Mouse (Mus musculus) kidney, embryonic 15.5 days (tissue): ENCODE measurements around the gene Cnbd2. TPM values are rescaled to one million over a fixed set of nuclear protein-coding genes. Genes with fewer than 3 reads are reported as not detected.

Experiments
- ATAC-seq: fragments of 200-750 bp; cut with Nextera tagmentation; replicated peaks from 2 replicates; pipeline ENCODE4 v1.8.0; 2017; ENCODE audit warnings: moderate TSS enrichment; ENCODE audit not compliant: low FRiP score
- H3K27ac ChIP-seq: fragments of 300-500 bp; sonication (generic); 2 replicates; pipeline ENCODE4 v1.5.1; 2015; ENCODE audit warnings: mild to moderate bottlenecking, inconsistent platforms
- H3K27me3 ChIP-seq: fragments of 300-500 bp; sonication (generic); 2 replicates; pipeline ENCODE4 v1.6.1; 2015; ENCODE audit warnings: inconsistent platforms
- H3K36me3 ChIP-seq: fragments of 300-500 bp; sonication (generic); 2 replicates; pipeline ENCODE4 v1.6.1; 2015; ENCODE audit warnings: inconsistent platforms
- H3K4me1 ChIP-seq: fragments of 300-500 bp; sonication (generic); 2 replicates; pipeline ENCODE4 v1.6.1; 2015; ENCODE audit warnings: inconsistent platforms
- H3K4me2 ChIP-seq: fragments of 300-500 bp; sonication (generic); 2 replicates; pipeline ENCODE4 v1.6.1; 2015; ENCODE audit warnings: moderate library complexity, mild to moderate bottlenecking, inconsistent platforms
- H3K4me3 ChIP-seq: fragments of 300-500 bp; sonication (generic); replicated peaks from 2 replicates; pipeline ENCODE4 v1.5.1; 2015; ENCODE audit warnings: mild to moderate bottlenecking, inconsistent platforms
- H3K9ac ChIP-seq: fragments of 300-500 bp; sonication (generic); 2 replicates; pipeline ENCODE4 v1.6.1; 2015; ENCODE audit warnings: mild to moderate bottlenecking, inconsistent platforms
- H3K9me3 ChIP-seq: fragments of 300-500 bp; sonication (generic); replicated peaks from 2 replicates; pipeline ENCODE4 v1.6.1; 2016; ENCODE audit warnings: inconsistent platforms
- WGBS: fragments of 180-500 bp; shearing (Covaris S2); methylation state at CpG from one replicate; pipeline ENCODE4 v1.1.7; 2015; ENCODE audit warnings: mixed read lengths; 5-methylcytosine and 5-hydroxymethylcytosine counted together
- polyA plus RNA-seq: library from polyadenylated mRNA; unstranded; fragments of >200 nt; fragmentation: Nextera tagmentation; extraction: Ambion mirVana; gene quantifications from 2 replicates; pipeline ENCODE4 v1.2.1, GENCODE M21; 2015

Gene Cnbd2
- polyA plus RNA-seq, 1 experiment from 2014 or later = 6.3 TPM

- H3K27ac ChIP-seq = peak overlapping the region; percentile 0; the same call in 1 of the 2 replicates
- no peak overlapping the region for H3K9ac ChIP-seq
- H3K4me1 ChIP-seq = peaks cover 9% of the 10 kb centered on the region; the same call in 1 of the 2 replicates
- no peak overlapping the region for H3K4me2 ChIP-seq
- no peaks in the 10 kb centered on the region for H3K27me3 ChIP-seq
- 93% methylated on average over 2 of the region's 2 CpGs for WGBS
- peaks cover 72% of the 10 kb centered on the region for H3K36me3 ChIP-seq
- H3K4me3 ChIP-seq = no peak overlapping the region
- H3K9me3 ChIP-seq = no peaks in the 10 kb centered on the region
- ATAC-seq = no peak
Observed at GRCm38 (mm10) chr2:156295601-156296063, 16.5 kb upstream of the Cnbd2 start.

GRCm38 (mm10) chr2:156296190-156296589, 15.9 kb upstream of the Cnbd2 start:
- Histone ChIP-seq H3K27ac (0 out of 2 replicates have a peak overlapping the region, but pooled peaks have one; percentile 0), H3K4me1 (peaks cover 9% of the 10 kb centered on the region; the same call in 1 of the 2 replicates), H3K9ac (no peak overlapping the region), H3K4me3 (no peak overlapping the region), H3K4me2 (no peak overlapping the region), H3K36me3 (peaks cover 75% of the 10 kb centered on the region), H3K27me3 (no peaks in the 10 kb centered on the region), H3K9me3 (no peaks in the 10 kb centered on the region)
- 95% methylated on average over 3 of the region's 3 CpGs for WGBS
- no peak for ATAC-seq

GRCm38 (mm10) chr2:156297653-156298052, 14.4 kb upstream of the Cnbd2 start:
- peak; percentile 77; the same call in 1 of the 2 replicates for ATAC-seq
- Histone ChIP-seq H3K9ac (no peak overlapping the region), H3K4me1 (peaks cover 9% of the 10 kb centered on the region; the same call in 1 of the 2 replicates), H3K4me2 (no peak overlapping the region), H3K36me3 (peaks cover 83% of the 10 kb centered on the region), H3K27ac (no peak overlapping the region), H3K27me3 (no peaks in the 10 kb centered on the region), H3K4me3 (no peak overlapping the region), H3K9me3 (no peaks in the 10 kb centered on the region)
- WGBS = 45% methylated on average over 3 of the region's 3 CpGs

- Histone ChIP-seq H3K9ac (no peak overlapping the region), H3K9me3 (no peaks in the 10 kb centered on the region), H3K4me2 (no peak overlapping the region), H3K27ac (no peak overlapping the region), H3K4me3 (no peak overlapping the region), H3K36me3 (peaks cover 82% of the 10 kb centered on the region), H3K27me3 (no peaks in the 10 kb centered on the region), H3K4me1 (peaks cover 9% of the 10 kb centered on the region; the same call in 1 of the 2 replicates)
- WGBS = 83% methylated on average over 7 of the region's 7 CpGs
- no peak for ATAC-seq
Observed at GRCm38 (mm10) chr2:156298458-156298857, 13.6 kb upstream of the Cnbd2 start.

GRCm38 (mm10) chr2:156302063-156302462, 10.0 kb upstream of the Cnbd2 start:
- Histone ChIP-seq H3K27ac (no peak overlapping the region), H3K9ac (no peak overlapping the region), H3K27me3 (no peaks in the 10 kb centered on the region), H3K36me3 (peaks cover 86% of the 10 kb centered on the region), H3K4me1 (peaks cover 9% of the 10 kb centered on the region; the same call in 1 of the 2 replicates), H3K9me3 (no peaks in the 10 kb centered on the region), H3K4me2 (no peak overlapping the region), H3K4me3 (no peak overlapping the region)
- no peak for ATAC-seq
- 91% methylated on average over 4 of the region's 4 CpGs for WGBS

- peaks cover 85% of the 10 kb centered on the region for H3K36me3 ChIP-seq
- no peak overlapping the region for H3K4me2 ChIP-seq
- no peak overlapping the region for H3K9ac ChIP-seq
- no peak overlapping the region for H3K4me3 ChIP-seq
- no peaks in the 10 kb centered on the region for H3K9me3 ChIP-seq
- 99% methylated on average over 4 of the region's 4 CpGs for WGBS
- H3K4me1 ChIP-seq = no peaks in the 10 kb centered on the region
- no peak for ATAC-seq
- no peak overlapping the region for H3K27ac ChIP-seq
- H3K27me3 ChIP-seq = no peaks in the 10 kb centered on the region
Observed at GRCm38 (mm10) chr2:156304351-156304750, 7.7 kb upstream of the Cnbd2 start.

- H3K27me3 ChIP-seq = no peaks in the 10 kb centered on the region
- no peak for ATAC-seq
- no peaks in the 10 kb centered on the region for H3K9me3 ChIP-seq
- H3K4me2 ChIP-seq = no peak overlapping the region
- no peak overlapping the region for H3K9ac ChIP-seq
- H3K36me3 ChIP-seq = peaks cover 81% of the 10 kb centered on the region
- no peak overlapping the region for H3K27ac ChIP-seq
- 73% methylated on average over 2 of the region's 2 CpGs for WGBS
- H3K4me3 ChIP-seq = no peak overlapping the region
- H3K4me1 ChIP-seq = no peaks in the 10 kb centered on the region
Observed at GRCm38 (mm10) chr2:156305818-156306217, 6.3 kb upstream of the Cnbd2 start.

GRCm38 (mm10) chr2:156307261-156307660, 4.8 kb upstream of the Cnbd2 start:
- H3K4me2 ChIP-seq = no peak overlapping the region
- no peak overlapping the region for H3K27ac ChIP-seq
- no peak overlapping the region for H3K4me3 ChIP-seq
- 0 out of 2 replicates have a peak, but pooled peaks cover 6% of the 10 kb centered on the region for H3K4me1 ChIP-seq
- ATAC-seq = no peak
- H3K27me3 ChIP-seq = no peaks in the 10 kb centered on the region
- H3K9me3 ChIP-seq = no peaks in the 10 kb centered on the region
- peaks cover 67% of the 10 kb centered on the region for H3K36me3 ChIP-seq
- 70% methylated on average over 5 of the region's 5 CpGs for WGBS
- H3K9ac ChIP-seq = no peak overlapping the region

GRCm38 (mm10) chr2:156309948-156310347, 2.2 kb upstream of the Cnbd2 start:
- Histone ChIP-seq H3K27ac (no peak overlapping the region), H3K4me1 (peaks cover 12% of the 10 kb centered on the region; the same call in 1 of the 2 replicates), H3K27me3 (no peaks in the 10 kb centered on the region), H3K9ac (no peak overlapping the region), H3K36me3 (peaks cover 41% of the 10 kb centered on the region), H3K9me3 (no peaks in the 10 kb centered on the region), H3K4me2 (no peak overlapping the region), H3K4me3 (no peak overlapping the region)
- WGBS = 94% methylated on average over 5 of the region's 5 CpGs
- no peak for ATAC-seq

- peaks cover 36% of the 10 kb centered on the region for H3K36me3 ChIP-seq
- H3K9me3 ChIP-seq = no peaks in the 10 kb centered on the region
- no peaks in the 10 kb centered on the region for H3K27me3 ChIP-seq
- H3K4me3 ChIP-seq = no peak overlapping the region
- no peak overlapping the region for H3K9ac ChIP-seq
- peaks cover 12% of the 10 kb centered on the region; the same call in 1 of the 2 replicates for H3K4me1 ChIP-seq
- no peak overlapping the region for H3K27ac ChIP-seq
- no peak overlapping the region for H3K4me2 ChIP-seq
- no peak for ATAC-seq
- WGBS = 92% methylated on average over 5 of the region's 5 CpGs
Observed at GRCm38 (mm10) chr2:156310455-156310854, 1.6 kb upstream of the Cnbd2 start.

GRCm38 (mm10) chr2:156310945-156311344, 1.2 kb upstream of the Cnbd2 start:
- H3K9me3 ChIP-seq = no peaks in the 10 kb centered on the region
- H3K4me2 ChIP-seq = peak overlapping the region; percentile 89; the same call in 1 of the 2 replicates
- peaks cover 12% of the 10 kb centered on the region; the same call in 1 of the 2 replicates for H3K4me1 ChIP-seq
- no peak overlapping the region for H3K27ac ChIP-seq
- H3K27me3 ChIP-seq = no peaks in the 10 kb centered on the region
- peak overlapping the region; percentile 78 for H3K4me3 ChIP-seq
- ATAC-seq = no peak
- 90% methylated on average over 5 of the region's 5 CpGs for WGBS
- peaks cover 33% of the 10 kb centered on the region for H3K36me3 ChIP-seq
- H3K9ac ChIP-seq = no peak overlapping the region

GRCm38 (mm10) chr2:156311441-156311840, 658 bp upstream of the Cnbd2 start:
- Histone ChIP-seq H3K36me3 (peaks cover 28% of the 10 kb centered on the region), H3K27ac (peak overlapping the region; percentile 99), H3K4me2 (peak overlapping the region; percentile 89), H3K27me3 (no peaks in the 10 kb centered on the region), H3K4me1 (peaks cover 12% of the 10 kb centered on the region; the same call in 1 of the 2 replicates), H3K4me3 (peak overlapping the region; percentile 78), H3K9me3 (no peaks in the 10 kb centered on the region), H3K9ac (peak overlapping the region; percentile 83)
- ATAC-seq = no peak
- WGBS = 20% methylated on average over 8 of the region's 8 CpGs
